Mouse (Mus musculus) spleen, adult 2 months (tissue): ENCODE measurements around the gene Stk38. TPM values are rescaled to one million over a fixed set of nuclear protein-coding genes. Genes with fewer than 3 reads are reported as not detected.

Experiments used
- DNase-seq, 2 experiments: peaks; one replicate each; pipeline versions ENCODE4 v3.0.0 to v3.0.0-alpha.2; 2012 to 2021; ENCODE audit warnings: low spot score in 2 of 2, low read depth in 1 of 2
- H3K27ac ChIP-seq: fragments of 200-500 bp; 2 replicates; pipeline ENCODE4 v1.5.1; 2012; ENCODE audit warnings: low read length, inconsistent platforms; ENCODE audit not compliant: insufficient read depth
- H3K27me3 ChIP-seq: fragments of 200-500 bp; 2 replicates; pipeline ENCODE4 v1.6.1; 2012; ENCODE audit warnings: mild to moderate bottlenecking, moderate library complexity, low read length, inconsistent platforms; ENCODE audit not compliant: control insufficient read depth, insufficient read depth
- H3K36me3 ChIP-seq: fragments of 200-500 bp; 2 replicates; pipeline ENCODE4 v1.6.1; 2012; ENCODE audit warnings: mild to moderate bottlenecking, low read length, inconsistent platforms; ENCODE audit not compliant: control insufficient read depth, insufficient read depth
- H3K4me1 ChIP-seq: fragments of 200-500 bp; 2 replicates; pipeline ENCODE4 v1.6.1; 2011; ENCODE audit warnings: inconsistent platforms; ENCODE audit not compliant: control insufficient read depth, insufficient read depth, insufficient read length
- H3K4me3 ChIP-seq: fragments of 200-500 bp; 2 replicates; pipeline ENCODE4 v1.5.1; 2011; ENCODE audit warnings: mild to moderate bottlenecking, inconsistent platforms; ENCODE audit not compliant: insufficient read depth, insufficient read length; ENCODE audit errors: extremely low read depth
- CTCF ChIP-seq: fragments of 200-500 bp; IDR thresholded peaks from 2 replicates; pipeline ENCODE4 v1.5.1; 2011; ENCODE audit warnings: mild to moderate bottlenecking, inconsistent platforms; ENCODE audit not compliant: insufficient read depth, insufficient read length, insufficient replicate concordance; ENCODE audit errors: extremely low read depth
- POLR2A ChIP-seq: fragments of 200-500 bp; IDR thresholded peaks from 2 replicates; pipeline ENCODE4 v1.6.1; 2011; ENCODE audit warnings: low read depth, low read length, inconsistent platforms
- WGBS: fragments of 180-500 bp; shearing (Covaris S2); methylation state at CpG from one replicate; pipeline ENCODE4 v1.1.7; 2018; 5-methylcytosine and 5-hydroxymethylcytosine counted together
- polyA plus RNA-seq: library from polyadenylated mRNA; depleted of rRNA; stranded (reverse); fragments of >200 nt; gene quantifications from 2 replicates; pipeline ENCODE4 v1.2.3, GENCODE M21; 2012

Stk38 gene
- polyA plus RNA-seq, 1 experiment = 119 TPM

- Histone ChIP-seq H3K4me3 (no peak overlapping the region), H3K4me1 (0 out of 2 replicates have a peak, but pooled peaks cover 2% of the 10 kb centered on the region), H3K27ac (no peak overlapping the region)
Observed at GRCm38 (mm10) chr17:28960597-28960996, 47.2 kb downstream of the Stk38 start.

GRCm38 (mm10) chr17:28954416-28954815 lies 53.4 kb downstream of the Stk38 start:
- Histone ChIP-seq H3K27me3 (no peaks in the 10 kb centered on the region), H3K4me1 (peaks cover 11% of the 10 kb centered on the region; the same call in 1 of the 2 replicates), H3K27ac (no peak overlapping the region), H3K4me3 (no peak overlapping the region), H3K36me3 (peaks cover 3% of the 10 kb centered on the region; the same call in 1 of the 2 replicates)
- 50% methylated on average over 9 of the region's 9 CpGs for WGBS
- no peak for TF ChIP-seq CTCF
- no peak for TF ChIP-seq POLR2A
- no peak for DNase-seq

More at GRCm38 (mm10) chr17:28960597-28960996, 47.2 kb downstream of the Stk38 start:
- 94% methylated on average over 10 of the region's 10 CpGs for WGBS
- Histone ChIP-seq H3K36me3 (peaks cover 24% of the 10 kb centered on the region), H3K27me3 (no peaks in the 10 kb centered on the region)
- DNase-seq = no peak
- TF ChIP-seq CTCF = no peak
- TF ChIP-seq POLR2A = no peak

GRCm38 (mm10) chr17:28953251-28953650 lies 54.5 kb downstream of the Stk38 start:
- Histone ChIP-seq H3K27me3 (no peaks in the 10 kb centered on the region), H3K4me1 (peaks cover 11% of the 10 kb centered on the region; the same call in 1 of the 2 replicates), H3K36me3 (peaks cover 3% of the 10 kb centered on the region; the same call in 1 of the 2 replicates), H3K4me3 (peak overlapping the region; percentile 99), H3K27ac (peak overlapping the region; percentile 99; the same call in 1 of the 2 replicates)
- no peak for TF ChIP-seq CTCF
- no peak for TF ChIP-seq POLR2A
- no peak for DNase-seq
- 6% methylated on average over 9 of the region's 9 CpGs for WGBS

- peak; percentile 83 to 90 for DNase-seq
- Histone ChIP-seq H3K4me1 (peaks cover 11% of the 10 kb centered on the region; the same call in 1 of the 2 replicates), H3K4me3 (peak within 1 kb of the TSS; percentile 99), H3K27me3 (no peaks in the 10 kb centered on the region), H3K36me3 (no peaks in the 10 kb centered on the region), H3K27ac (peak within 1 kb of the TSS; percentile 99)
- no peak for TF ChIP-seq CTCF
- peak; percentile 95 for TF ChIP-seq POLR2A
- under 1% methylated on average over 65 of the region's 80 CpGs for WGBS
Observed at GRCm38 (mm10) chr17:28951831-28952799, 55.7 kb downstream of the Stk38 start, which contains the start of gene Kctd20. Kctd20 (plus strand) TSS chr17:28951950.

- Histone ChIP-seq H3K4me1 (peaks cover 9% of the 10 kb centered on the region; the same call in 1 of the 2 replicates), H3K27me3 (no peaks in the 10 kb centered on the region), H3K27ac (no peak overlapping the region), H3K4me3 (no peak overlapping the region), H3K36me3 (no peaks in the 10 kb centered on the region)
- TF ChIP-seq CTCF = no peak
- no peak for TF ChIP-seq POLR2A
- WGBS = 51% methylated on average over 4 of the region's 4 CpGs
- DNase-seq = no peak
Observed at GRCm38 (mm10) chr17:28950751-28951150, 57.0 kb downstream of the Stk38 start.

- H3K4me1 ChIP-seq = peaks cover 6% of the 10 kb centered on the region; the same call in 1 of the 2 replicates
- WGBS = 90% methylated on average over 4 of the region's 4 CpGs
- DNase-seq = no peak
Observed at GRCm38 (mm10) chr17:28948661-28949060, 59.1 kb downstream of the Stk38 start.

More at GRCm38 (mm10) chr17:28948661-28949060, 59.1 kb downstream of the Stk38 start:
- Histone ChIP-seq H3K4me3 (no peak overlapping the region), H3K27ac (no peak overlapping the region), H3K36me3 (no peaks in the 10 kb centered on the region), H3K27me3 (no peaks in the 10 kb centered on the region)
- TF ChIP-seq POLR2A (no peak), CTCF (no peak)
